Mouse (Mus musculus): Measurements from ENCODE around the gene Gnat2. TPM values are rescaled to one million over a fixed set of nuclear protein-coding genes. Genes with fewer than 3 reads are reported as not detected.

Gene Gnat2
- polyA plus RNA-seq, 1 experiment = 1.1 TPM

GRCm38 (mm10) chr3:108134701-108135100 lies 42.1 kb downstream of the Gnat2 start:
- Histone ChIP-seq H3K79me2 (ENCODE audit: control insufficient read depth, insufficient read depth) (peaks cover 100% of the 10 kb centered on the region), H3ac (ENCODE audit: control insufficient read depth, insufficient read length, low read depth) (no peak overlapping the region), H3K27me3 (ENCODE audit: control insufficient read depth, insufficient read depth, insufficient read length) (no peaks in the 10 kb centered on the region), H3K79me3 (ENCODE audit: low read depth) (peaks cover 98% of the 10 kb centered on the region), H3K4me3 (ENCODE audit: insufficient read depth, poor library complexity, severe bottlenecking) (no peak overlapping the region), H3K36me3 (ENCODE audit: control insufficient read depth, insufficient read depth) (peaks cover 10% of the 10 kb centered on the region)
- TF ChIP-seq CEBPB (IDR thresholded peaks at IDR 0.05; ENCODE audit: low read depth) (no peak), CTCF (IDR thresholded peaks at IDR 0.05; ENCODE audit: control insufficient read depth, insufficient read depth, insufficient read length) (no peak), FOSL1 (IDR thresholded peaks at IDR 0.05; ENCODE audit: insufficient read depth, low read length, poor library complexity, severe bottlenecking) (no peak), MAX (IDR thresholded peaks at IDR 0.05) (no peak), USF1 (IDR thresholded peaks at IDR 0.05; ENCODE audit: low read depth) (no peak), MYOG (IDR thresholded peaks at IDR 0.05; ENCODE audit: control insufficient read depth, extremely low read depth, insufficient read length) (no peak), MYOD1 (IDR thresholded peaks at IDR 0.05; ENCODE audit: control insufficient read depth, insufficient read length, low read depth) (no peak)

- no peak overlapping the region for H3ac ChIP-seq (ENCODE audit: control insufficient read depth, insufficient read length, low read depth)
- peaks cover 23% of the 10 kb centered on the region for H3K36me3 ChIP-seq (ENCODE audit: control insufficient read depth, insufficient read depth)
- peaks cover 100% of the 10 kb centered on the region for H3K79me2 ChIP-seq (ENCODE audit: control insufficient read depth, insufficient read depth)
- no peaks in the 10 kb centered on the region for H3K27me3 ChIP-seq (ENCODE audit: control insufficient read depth, insufficient read depth, insufficient read length)
- H3K4me3 ChIP-seq (ENCODE audit: insufficient read depth, poor library complexity, severe bottlenecking) = no peak overlapping the region
- no peak for TF ChIP-seq MAX (IDR thresholded peaks at IDR 0.05)
- no peak for TF ChIP-seq MYOG (IDR thresholded peaks at IDR 0.05; ENCODE audit: control insufficient read depth, extremely low read depth, insufficient read length)
- TF ChIP-seq CEBPB (IDR thresholded peaks at IDR 0.05; ENCODE audit: low read depth) = no peak
- TF ChIP-seq MYOD1 (IDR thresholded peaks at IDR 0.05; ENCODE audit: control insufficient read depth, insufficient read length, low read depth) = no peak
- TF ChIP-seq CTCF (IDR thresholded peaks at IDR 0.05; ENCODE audit: control insufficient read depth, insufficient read depth, insufficient read length) = no peak
- peaks cover 100% of the 10 kb centered on the region for H3K79me3 ChIP-seq (ENCODE audit: low read depth)
Observed at GRCm38 (mm10) chr3:108139113-108139512, 46.5 kb downstream of the Gnat2 start.

GRCm38 (mm10) chr3:108140786-108141185 lies 48.2 kb downstream of the Gnat2 start:
- TF ChIP-seq CEBPB (IDR thresholded peaks at IDR 0.05; ENCODE audit: low read depth) = no peak
- TF ChIP-seq USF1 (IDR thresholded peaks at IDR 0.05; ENCODE audit: low read depth) = no peak
- TF ChIP-seq CTCF (IDR thresholded peaks at IDR 0.05; ENCODE audit: control insufficient read depth, insufficient read depth, insufficient read length) = no peak
- TF ChIP-seq MAX (IDR thresholded peaks at IDR 0.05) = no peak
- no peak for TF ChIP-seq FOSL1 (IDR thresholded peaks at IDR 0.05; ENCODE audit: insufficient read depth, low read length, poor library complexity, severe bottlenecking)
- peaks cover 98% of the 10 kb centered on the region for H3K79me3 ChIP-seq (ENCODE audit: low read depth)
- H3K27me3 ChIP-seq (ENCODE audit: control insufficient read depth, insufficient read depth, insufficient read length) = no peaks in the 10 kb centered on the region
- H3K79me2 ChIP-seq (ENCODE audit: control insufficient read depth, insufficient read depth) = peaks cover 100% of the 10 kb centered on the region
- H3K36me3 ChIP-seq (ENCODE audit: control insufficient read depth, insufficient read depth) = peaks cover 23% of the 10 kb centered on the region
- no peak overlapping the region for H3K4me3 ChIP-seq (ENCODE audit: insufficient read depth, poor library complexity, severe bottlenecking)
- no peak overlapping the region for H3ac ChIP-seq (ENCODE audit: control insufficient read depth, insufficient read length, low read depth)

GRCm38 (mm10) chr3:108145534-108146445 lies 53.2 kb downstream of the Gnat2 start, which contains the start of gene Gnai3:
Gene Gnai3, minus strand, starts transcription at chr3:108146146.
- peak; percentile 21 for TF ChIP-seq MAX (IDR thresholded peaks at IDR 0.05)
- TF ChIP-seq MYOG (IDR thresholded peaks at IDR 0.05; ENCODE audit: control insufficient read depth, extremely low read depth, insufficient read length) = no peak

GRCm38 (mm10) chr3:108146671-108147070 lies 54.1 kb downstream of the Gnat2 start:
- peaks cover 10% of the 10 kb centered on the region for H3K36me3 ChIP-seq (ENCODE audit: control insufficient read depth, insufficient read depth)
- peaks cover 39% of the 10 kb centered on the region for H3K79me3 ChIP-seq (ENCODE audit: low read depth)
- H3K79me2 ChIP-seq (ENCODE audit: control insufficient read depth, insufficient read depth) = peaks cover 43% of the 10 kb centered on the region
- peak overlapping the region; percentile 89 for H3ac ChIP-seq (ENCODE audit: control insufficient read depth, insufficient read length, low read depth)
- TF ChIP-seq MYOG (IDR thresholded peaks at IDR 0.05; ENCODE audit: control insufficient read depth, extremely low read depth, insufficient read length) = no peak
- TF ChIP-seq FOSL1 (IDR thresholded peaks at IDR 0.05; ENCODE audit: insufficient read depth, low read length, poor library complexity, severe bottlenecking) = no peak
- TF ChIP-seq USF1 (IDR thresholded peaks at IDR 0.05; ENCODE audit: low read depth) = no peak
- no peak for TF ChIP-seq MAX (IDR thresholded peaks at IDR 0.05)
- no peak for TF ChIP-seq CTCF (IDR thresholded peaks at IDR 0.05; ENCODE audit: control insufficient read depth, insufficient read depth, insufficient read length)
- no peak for TF ChIP-seq MYOD1 (IDR thresholded peaks at IDR 0.05; ENCODE audit: control insufficient read depth, insufficient read length, low read depth)
- peak overlapping the region; percentile 87 for H3K4me3 ChIP-seq (ENCODE audit: insufficient read depth, poor library complexity, severe bottlenecking)
- no peaks in the 10 kb centered on the region for H3K27me3 ChIP-seq (ENCODE audit: control insufficient read depth, insufficient read depth, insufficient read length)

More at GRCm38 (mm10) chr3:108145534-108146445, 53.2 kb downstream of the Gnat2 start, which contains the start of gene Gnai3:
- peaks cover 13% of the 10 kb centered on the region for H3K36me3 ChIP-seq (ENCODE audit: control insufficient read depth, insufficient read depth)
- H3ac ChIP-seq (ENCODE audit: control insufficient read depth, insufficient read length, low read depth) = peak within 1 kb of the TSS; percentile 89
- peaks cover 52% of the 10 kb centered on the region for H3K79me2 ChIP-seq (ENCODE audit: control insufficient read depth, insufficient read depth)
- H3K27me3 ChIP-seq (ENCODE audit: control insufficient read depth, insufficient read depth, insufficient read length) = no peaks in the 10 kb centered on the region
- peak within 1 kb of the TSS; percentile 87 for H3K4me3 ChIP-seq (ENCODE audit: insufficient read depth, poor library complexity, severe bottlenecking)
- peaks cover 48% of the 10 kb centered on the region for H3K79me3 ChIP-seq (ENCODE audit: low read depth)
